Mouse (Mus musculus) small intestine, adult 2 months (tissue): Measurements from ENCODE around the gene Zfp697.
"Not testable (repeated sequence)": the region's sequence is repeated elsewhere in the genome, so short reads cannot be mapped to it uniquely, and the experiment has no call there.

Experiments used
- CTCF ChIP-seq: fragments of 200-500 bp; IDR thresholded peaks from 2 replicates; pipeline ENCODE4 v1.5.1; 2012; ENCODE audit warnings: low read depth, mild to moderate bottlenecking, control low read depth, inconsistent platforms, low read length, moderate library complexity, mixed read lengths; ENCODE audit not compliant: insufficient replicate concordance, insufficient read length; ENCODE audit errors: extremely low read depth
- POLR2A ChIP-seq: fragments of 200-500 bp; IDR thresholded peaks from 2 replicates; pipeline ENCODE4 v1.6.1; 2012; ENCODE audit warnings: low read depth, mild to moderate bottlenecking, control low read depth, inconsistent platforms, low read length, moderate library complexity

GRCm38 (mm10) chr3:98410619-98411580 is 28.6 kb downstream of the Zfp697 start:
- TF ChIP-seq CTCF, POLR2A: not testable (repeated sequence)
